Mouse (Mus musculus) ovary, adult 18-20 months (tissue): Measurements from ENCODE around the gene Ints13.
"Not testable (repeated sequence)": the region's sequence is repeated elsewhere in the genome, so short reads cannot be mapped to it uniquely, and the experiment has no call there.

Experiments used
- DNase-seq: peaks from one replicate; pipeline ENCODE4 v3.0.0; 2022; ENCODE audit warnings: low spot score, mixed read lengths

The Ints13 gene

GRCm38 (mm10) chr6:146577310-146578109 is at the start of gene Ints13:
TSS of gene Ints13 (minus strand) at chr6:146577835.
- peak; percentile 97 for DNase-seq

- no peak for DNase-seq
These were observed 39.0 kb upstream of the Ints13 start for GRCm38 (mm10) chr6:146616670-146617069.

GRCm38 (mm10) chr6:146615891-146616290 is 38.3 kb upstream of the Ints13 start:
- no peak for DNase-seq

- DNase-seq, result no peak
These were observed 36.9 kb upstream of the Ints13 start for GRCm38 (mm10) chr6:146614541-146614940.

GRCm38 (mm10) chr6:146613907-146614306 is 36.3 kb upstream of the Ints13 start:
- DNase-seq, result no peak

- no peak for DNase-seq
These were observed 35.1 kb upstream of the Ints13 start for GRCm38 (mm10) chr6:146612736-146613135.

GRCm38 (mm10) chr6:146611897-146612296 is 34.3 kb upstream of the Ints13 start:
- DNase-seq, result no peak

- DNase-seq, result no peak
These were observed 33.8 kb upstream of the Ints13 start for GRCm38 (mm10) chr6:146611385-146611784.

GRCm38 (mm10) chr6:146603651-146604050 is 26.0 kb upstream of the Ints13 start:
- no peak for DNase-seq

GRCm38 (mm10) chr6:146602601-146603000 is 25.0 kb upstream of the Ints13 start:
- DNase-seq, result no peak

GRCm38 (mm10) chr6:146585134-146585533 is 7.5 kb upstream of the Ints13 start:
- no peak for DNase-seq

GRCm38 (mm10) chr6:146583366-146584046 is 5.9 kb upstream of the Ints13 start:
- DNase-seq, result no peak

- DNase-seq, result no peak
These were observed 2.8 kb upstream of the Ints13 start for GRCm38 (mm10) chr6:146580381-146580926.

- DNase-seq, result no peak
These were observed 951 bp upstream of the Ints13 start for GRCm38 (mm10) chr6:146578586-146578985.

- DNase-seq, result peak; percentile 43
These were observed 486 bp upstream of the Ints13 start for GRCm38 (mm10) chr6:146578111-146578531.

GRCm38 (mm10) chr6:146576903-146577302 is 732 bp downstream of the Ints13 start, which contains the start of gene Fgfr1op2:
TSS of gene Fgfr1op2 (plus strand) at chr6:146577203.
- no peak for DNase-seq

GRCm38 (mm10) chr6:146572073-146572472 is 5.6 kb downstream of the Ints13 start:
- DNase-seq, result no peak

- DNase-seq, result not testable (repeated sequence)
These were observed 15.2 kb downstream of the Ints13 start for GRCm38 (mm10) chr6:146562461-146562860.

GRCm38 (mm10) chr6:146551326-146551725 is 26.3 kb downstream of the Ints13 start:
- DNase-seq, result no peak

- DNase-seq, result no peak
These were observed 27.2 kb downstream of the Ints13 start for GRCm38 (mm10) chr6:146550421-146550820.

- no peak for DNase-seq
These were observed 32.3 kb downstream of the Ints13 start for GRCm38 (mm10) chr6:146545289-146545865.

- no peak for DNase-seq
These were observed 33.0 kb downstream of the Ints13 start for GRCm38 (mm10) chr6:146544622-146545021.

- DNase-seq, result no peak
These were observed 37.2 kb downstream of the Ints13 start for GRCm38 (mm10) chr6:146540386-146540785.
